Mouse (Mus musculus) hindbrain, embryonic 11.5 days (tissue): Measurements from ENCODE around the gene Gm17067. TPM values are rescaled to one million over a fixed set of nuclear protein-coding genes. Genes with fewer than 3 reads are reported as not detected.
"Not testable (repeated sequence)": the region's sequence is repeated elsewhere in the genome, so short reads cannot be mapped to it uniquely, and the experiment has no call there.

Experiments used
- ATAC-seq: fragments of 200-750 bp; cut with Nextera tagmentation; 2 replicates; pipeline ENCODE4 v1.8.0; 2017; ENCODE audit warnings: mild to moderate bottlenecking, moderate TSS enrichment, moderate library complexity; ENCODE audit not compliant: low FRiP score
- DNase-seq: peaks from one replicate; pipeline ENCODE4 v3.0.0-alpha.2; 2015; ENCODE audit warnings: low spot score
- H3K27ac ChIP-seq: fragments of 300-500 bp; sonication (generic); 2 replicates; pipeline ENCODE4 v1.5.1; 2014; ENCODE audit warnings: mild to moderate bottlenecking, low read depth, low read length
- H3K27me3 ChIP-seq: fragments of 300-500 bp; sonication (generic); 2 replicates; pipeline ENCODE4 v1.6.1; 2014; ENCODE audit warnings: mild to moderate bottlenecking, low read length, moderate library complexity, mixed read lengths; ENCODE audit not compliant: control insufficient read depth, insufficient read depth
- H3K36me3 ChIP-seq: fragments of 300-500 bp; sonication (generic); 2 replicates; pipeline ENCODE4 v1.6.1; 2014; ENCODE audit warnings: mild to moderate bottlenecking, low read length, moderate library complexity, mixed read lengths; ENCODE audit not compliant: control insufficient read depth, insufficient read depth
- H3K4me1 ChIP-seq: fragments of 300-500 bp; sonication (generic); replicated peaks from 2 replicates; pipeline ENCODE4 v1.6.1; 2014; ENCODE audit warnings: low read length, mixed read lengths; ENCODE audit not compliant: control insufficient read depth, insufficient read depth
- H3K4me2 ChIP-seq: fragments of 300-500 bp; sonication (generic); replicated peaks from 2 replicates; pipeline ENCODE4 v1.6.1; 2014; ENCODE audit warnings: mild to moderate bottlenecking, low read depth, low read length
- H3K4me3 ChIP-seq: fragments of 300-500 bp; sonication (generic); 2 replicates; pipeline ENCODE4 v1.5.1; 2014; ENCODE audit warnings: low read depth, low read length
- H3K9ac ChIP-seq: fragments of 300-500 bp; sonication (generic); 2 replicates; pipeline ENCODE4 v1.6.1; 2014; ENCODE audit warnings: low read depth, low read length
- H3K9me3 ChIP-seq: fragments of 300-500 bp; sonication (generic); 2 replicates; pipeline ENCODE4 v1.6.1; 2016; ENCODE audit warnings: low read length; ENCODE audit not compliant: control insufficient read depth
- WGBS: fragments of 180-500 bp; shearing (Covaris S2); extraction: QIAGEN DNeasy Blood & Tissue Kit; methylation state at CpG from one replicate; pipeline ENCODE4 v1.1.7; 2014; 5-methylcytosine and 5-hydroxymethylcytosine counted together
- polyA plus RNA-seq: library from polyadenylated mRNA; unstranded; fragments of >200 nt; fragmentation: Nextera tagmentation; extraction: Ambion mirVana; gene quantifications from 2 replicates; pipeline ENCODE4 v1.2.1, GENCODE M21; 2014

Gm17067 gene
- polyA plus RNA-seq, result not detected in 2 replicates

DNA sequence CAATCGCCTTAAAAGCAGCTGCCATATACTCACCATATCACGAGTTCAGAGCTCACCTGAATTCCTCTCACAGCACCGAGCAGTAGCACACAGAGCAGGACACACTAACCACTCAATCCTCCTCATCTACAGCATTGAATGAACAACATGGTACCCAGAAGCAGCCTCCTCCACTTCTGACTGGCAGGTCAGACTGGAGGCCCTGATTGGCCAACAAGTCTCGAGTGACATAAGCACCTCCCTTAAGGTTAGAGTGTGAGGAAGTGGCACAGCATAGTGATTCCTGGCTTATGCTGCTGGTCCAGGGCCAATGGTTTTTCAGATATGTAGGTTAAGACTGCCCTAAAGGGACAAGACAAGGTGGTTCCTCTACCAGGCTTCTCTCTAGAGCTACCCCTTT is at the start of gene Gm17067:
Gene Gm17067, minus strand, starts transcription at position 101 of the 400 bp plus-strand sequence.
- not testable (repeated sequence) for DNase-seq, H3K27ac ChIP-seq, ATAC-seq, H3K4me1 ChIP-seq, H3K9me3 ChIP-seq, H3K36me3 ChIP-seq, H3K9ac ChIP-seq, H3K27me3 ChIP-seq, H3K4me3 ChIP-seq, H3K4me2 ChIP-seq
- 83% methylated on average over 4 of the region's 4 CpGs for WGBS

DNA sequence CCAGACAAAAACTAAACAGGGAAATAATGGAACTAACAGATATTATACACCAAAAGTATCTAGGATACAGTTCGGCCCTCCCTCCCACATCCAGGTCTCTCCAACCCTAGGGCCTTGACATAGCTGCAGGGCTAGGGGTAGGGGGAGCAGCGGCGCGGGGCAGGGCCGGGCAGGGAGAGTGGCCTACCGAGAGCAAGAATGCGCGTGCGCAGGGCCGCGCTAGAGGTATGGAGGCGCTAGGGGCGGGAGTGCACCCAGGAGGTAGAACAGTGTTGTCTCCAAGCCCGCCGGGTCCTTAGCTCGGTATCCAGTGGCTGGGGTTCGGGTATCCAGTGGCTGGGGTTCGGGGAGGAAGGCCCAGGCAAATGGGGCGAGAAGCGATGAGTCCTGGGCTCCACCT is 23.0 kb upstream of the Gm17067 start:
- DNase-seq (no peak), ATAC-seq (no peak)
- H3K4me2 ChIP-seq, result no peak overlapping the region
- no peak overlapping the region for H3K27ac ChIP-seq
- WGBS, result 53% methylated on average over 20 of the region's 20 CpGs
- no peak overlapping the region for H3K4me3 ChIP-seq
- peaks cover 4% of the 10 kb centered on the region for H3K9me3 ChIP-seq
- H3K27me3 ChIP-seq, result no peaks in the 10 kb centered on the region
- H3K9ac ChIP-seq, result no peak overlapping the region
- no peaks in the 10 kb centered on the region for H3K36me3 ChIP-seq
- no peaks in the 10 kb centered on the region for H3K4me1 ChIP-seq

DNA sequence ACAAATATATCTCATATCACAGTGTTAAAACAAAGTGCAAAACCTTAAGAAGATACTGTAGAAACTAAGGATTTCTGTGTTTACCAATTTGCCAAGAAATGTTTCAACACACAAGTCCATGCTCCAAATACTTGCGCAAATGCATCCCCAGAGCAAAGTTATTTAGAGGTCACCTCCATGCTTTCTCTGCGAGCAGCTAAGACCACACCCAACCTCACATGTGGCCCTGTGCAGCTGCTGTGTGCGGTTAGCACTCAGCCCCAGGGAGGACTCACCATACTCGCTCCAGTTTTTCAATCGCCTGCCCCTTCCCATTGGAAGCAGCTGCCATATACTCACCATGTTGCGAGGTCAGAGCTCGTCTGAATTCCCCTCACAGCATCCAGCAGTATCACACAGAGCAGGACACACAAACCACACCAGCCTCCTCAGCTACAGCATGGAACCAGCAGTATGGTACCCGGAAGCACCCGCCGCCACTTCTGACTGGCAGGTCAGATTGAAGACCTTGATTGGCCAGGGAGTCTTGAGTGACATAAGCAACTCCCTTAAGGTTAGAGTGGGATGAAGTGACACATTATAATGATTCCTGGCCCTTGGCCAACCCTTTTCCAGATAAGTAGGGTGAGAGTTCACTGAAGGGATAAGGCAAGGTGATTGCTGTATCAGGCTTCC is 11.9 kb upstream of the Gm17067 start:
- no peaks in the 10 kb centered on the region for H3K36me3 ChIP-seq

DNA sequence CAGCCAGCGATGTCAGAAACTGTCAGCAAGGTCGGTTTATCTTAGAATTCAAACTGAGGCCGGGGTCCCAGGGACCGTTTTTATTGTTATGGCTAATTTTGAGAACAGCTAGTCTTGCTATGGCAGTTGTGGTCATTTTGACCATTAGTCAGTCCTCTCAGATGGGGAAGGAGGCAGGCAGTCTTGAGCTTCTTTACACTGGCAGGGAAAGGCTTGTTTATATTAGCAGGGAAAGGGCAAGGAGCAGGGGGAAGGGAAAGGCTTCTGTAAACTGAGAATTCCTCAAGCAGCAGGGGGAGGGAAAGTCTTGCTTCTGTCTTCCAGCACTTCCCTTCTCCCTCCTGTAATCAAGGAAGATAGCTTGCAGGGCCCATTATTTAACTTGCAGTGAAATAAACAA is 33.6 kb downstream of the Gm17067 start:
- H3K27me3 ChIP-seq, H3K9me3 ChIP-seq, H3K36me3 ChIP-seq, H3K4me1 ChIP-seq, H3K27ac ChIP-seq: not testable (repeated sequence)
- 3% methylated on average over 4 of the region's 4 CpGs for WGBS
- H3K4me3 ChIP-seq, result peak overlapping the region; percentile 41
- peak overlapping the region; percentile 39 for H3K4me2 ChIP-seq
- ATAC-seq (peak; percentile 3; the same call in 1 of the 2 replicates), DNase-seq (peak; percentile 20)
- H3K9ac ChIP-seq, result peak overlapping the region; percentile 50; the same call in 1 of the 2 replicates

More for the DNA sequence above, 11.9 kb upstream of the Gm17067 start:
- DNase-seq, result no peak
- no peaks in the 10 kb centered on the region for H3K27me3 ChIP-seq
- H3K4me1 ChIP-seq, result no peaks in the 10 kb centered on the region
- 85% methylated on average over 10 of the region's 10 CpGs for WGBS
- H3K9me3 ChIP-seq, result peaks cover 3% of the 10 kb centered on the region; the same call in 1 of the 2 replicates
- H3K9ac ChIP-seq, result no peak overlapping the region
- no peak overlapping the region for H3K4me3 ChIP-seq
- no peak overlapping the region for H3K4me2 ChIP-seq
- no peak for ATAC-seq
- H3K27ac ChIP-seq, result no peak overlapping the region

DNA sequence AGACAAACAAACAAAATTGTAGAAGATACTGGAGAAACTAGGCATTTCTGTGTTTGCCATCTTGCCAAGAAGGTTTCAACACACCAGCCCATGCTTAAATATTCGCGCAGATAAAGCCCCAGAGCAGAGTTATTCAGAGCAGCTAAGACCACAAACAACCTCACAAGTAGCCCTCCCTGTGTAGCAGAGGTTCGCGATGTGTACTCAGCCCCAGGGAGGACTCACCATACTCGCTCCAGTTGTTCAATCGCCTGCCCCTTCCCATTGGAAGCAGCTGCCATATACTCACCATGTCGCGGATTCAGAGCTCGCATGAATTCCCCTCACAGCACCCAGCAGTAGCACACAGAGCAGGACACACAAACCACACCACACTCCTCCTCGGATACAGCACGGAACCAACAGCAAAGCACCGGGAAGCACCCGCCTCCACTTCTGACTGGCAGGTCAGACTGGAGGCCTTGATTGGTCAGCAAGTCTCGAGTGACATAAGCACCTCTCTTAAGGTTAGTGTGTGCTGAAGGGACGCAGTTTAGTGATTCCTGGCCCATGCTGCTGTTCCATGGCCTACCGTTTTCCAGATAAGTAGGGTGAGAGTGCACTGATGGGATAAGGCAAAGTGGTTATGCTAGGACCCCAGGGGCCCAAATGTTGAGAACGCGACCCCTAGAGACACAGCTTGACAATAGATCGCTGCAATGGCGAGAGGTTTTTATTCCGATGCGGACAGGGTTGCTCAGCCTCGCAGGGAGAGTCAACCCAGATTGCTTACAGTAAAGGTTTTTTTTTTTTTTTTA is 34.3 kb downstream of the Gm17067 start, which contains the start of gene Zfp975:
Gene Zfp975, minus strand, starts transcription at position 381 of the 797 bp plus-strand sequence.
- H3K9ac ChIP-seq, result peak within 1 kb of the TSS; percentile 50
- H3K4me3 ChIP-seq, result peak within 1 kb of the TSS; percentile 41
- ATAC-seq, result peak; percentile 99
- not testable (repeated sequence) for H3K27me3 ChIP-seq, H3K9me3 ChIP-seq, H3K27ac ChIP-seq, H3K4me1 ChIP-seq, H3K36me3 ChIP-seq
- peak within 1 kb of the TSS; percentile 39 for H3K4me2 ChIP-seq
- peak; percentile 74 for DNase-seq
- 2% methylated on average over 23 of the region's 23 CpGs for WGBS

DNA sequence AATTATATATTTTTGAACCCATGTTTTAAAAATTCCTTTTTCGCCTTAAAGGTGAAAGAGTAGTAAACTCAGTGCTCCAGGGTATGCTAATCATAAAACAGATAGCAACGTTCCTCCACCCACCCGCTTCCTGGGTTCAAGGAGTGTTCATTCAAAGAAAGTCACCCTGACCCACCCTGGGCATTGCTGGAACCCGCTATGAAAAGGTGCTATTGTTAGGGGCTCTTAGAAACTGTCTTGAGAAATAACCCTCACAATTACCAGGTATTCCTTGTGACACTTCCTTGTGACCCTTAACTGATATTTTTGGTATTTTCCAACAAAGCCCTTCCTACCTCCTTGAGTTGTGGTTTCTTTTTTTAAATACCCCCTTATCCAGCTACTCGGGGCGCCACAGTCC is 46.7 kb downstream of the Gm17067 start:
- not testable (repeated sequence) for H3K9ac ChIP-seq, H3K9me3 ChIP-seq, H3K27ac ChIP-seq, H3K4me1 ChIP-seq, H3K27me3 ChIP-seq, DNase-seq, ATAC-seq, H3K4me3 ChIP-seq, H3K4me2 ChIP-seq, H3K36me3 ChIP-seq
- 95% methylated on average over 6 of the region's 6 CpGs for WGBS

DNA sequence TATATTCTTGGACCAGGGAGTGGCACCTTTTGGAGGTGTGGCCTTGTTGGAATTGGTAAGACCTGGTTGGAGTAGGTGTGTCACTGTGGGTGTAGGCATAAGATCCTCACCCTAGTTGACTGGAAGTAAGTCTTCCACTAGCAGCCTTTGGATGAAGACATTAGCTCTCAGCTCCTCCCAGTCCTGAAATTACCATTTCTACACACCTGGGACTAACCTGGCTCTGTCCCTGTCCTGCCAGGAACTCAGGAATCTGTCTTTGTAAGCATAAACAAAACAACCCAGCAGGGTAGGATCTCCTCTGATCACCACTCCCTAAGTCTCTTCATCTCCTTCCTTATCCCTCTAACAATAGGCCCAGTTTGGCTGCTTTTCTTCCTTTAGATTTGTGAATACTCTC is 47.2 kb downstream of the Gm17067 start:
- DNase-seq, H3K36me3 ChIP-seq, H3K4me1 ChIP-seq, H3K9me3 ChIP-seq, ATAC-seq, H3K4me2 ChIP-seq, H3K4me3 ChIP-seq, H3K27me3 ChIP-seq, H3K27ac ChIP-seq, H3K9ac ChIP-seq: not testable (repeated sequence)

DNA sequence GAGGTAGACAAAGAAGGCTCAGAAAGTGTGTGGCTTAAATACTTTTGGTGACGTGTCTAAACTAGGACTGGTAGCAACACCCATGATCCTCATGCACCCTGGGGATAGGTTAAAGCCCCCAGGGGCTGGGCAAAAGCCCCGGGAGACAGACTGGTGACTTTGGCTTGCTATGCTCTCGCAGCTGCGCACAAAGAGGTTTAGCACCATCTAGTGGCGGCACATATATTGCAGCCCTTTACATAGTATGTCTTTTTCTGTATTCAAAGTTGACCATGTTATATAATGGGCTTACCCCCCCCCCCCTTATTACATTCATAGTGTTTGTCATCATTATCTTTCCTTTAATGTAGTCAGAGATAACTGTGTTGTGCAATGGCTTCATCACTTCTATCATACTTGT is 66.7 kb downstream of the Gm17067 start:
- WGBS, result 62% methylated on average over 4 of the region's 5 CpGs
- H3K27me3 ChIP-seq, H3K4me2 ChIP-seq, H3K36me3 ChIP-seq, ATAC-seq, H3K4me1 ChIP-seq, H3K4me3 ChIP-seq, H3K9ac ChIP-seq, H3K27ac ChIP-seq, H3K9me3 ChIP-seq: not testable (repeated sequence)
- peak; percentile 3 for DNase-seq
